Mouse (Mus musculus) neural tube, embryonic 12.5 days (tissue): ENCODE results near the gene Gm14459. TPM values are rescaled to one million over a fixed set of nuclear protein-coding genes. Genes with fewer than 3 reads are reported as not detected.
"Not testable (repeated sequence)": the region's sequence is repeated elsewhere in the genome, so short reads cannot be mapped to it uniquely, and the experiment has no call there.

Experiments used
- ATAC-seq: fragments of 200-750 bp; cut with Nextera tagmentation; 2 replicates; pipeline ENCODE4 v1.8.0; 2017; ENCODE audit warnings: low read depth, mild to moderate bottlenecking, moderate TSS enrichment, moderate library complexity; ENCODE audit not compliant: low FRiP score
- H3K27ac ChIP-seq: fragments of 300-500 bp; sonication (generic); 2 replicates; pipeline ENCODE4 v1.5.1; 2016
- H3K27me3 ChIP-seq: fragments of 300-500 bp; sonication (generic); replicated peaks from 2 replicates; pipeline ENCODE4 v1.6.1; 2016; ENCODE audit warnings: mild to moderate bottlenecking
- H3K36me3 ChIP-seq: fragments of 300-500 bp; sonication (generic); 2 replicates; pipeline ENCODE4 v1.6.1; 2016; ENCODE audit warnings: mild to moderate bottlenecking
- H3K4me1 ChIP-seq: fragments of 300-500 bp; sonication (generic); 2 replicates; pipeline ENCODE4 v1.6.1; 2016
- H3K4me2 ChIP-seq: fragments of 300-500 bp; sonication (generic); replicated peaks from 2 replicates; pipeline ENCODE4 v1.6.1; 2016; ENCODE audit warnings: mild to moderate bottlenecking
- H3K4me3 ChIP-seq: fragments of 300-500 bp; sonication (generic); 2 replicates; pipeline ENCODE4 v1.5.1; 2016
- H3K9ac ChIP-seq: fragments of 300-500 bp; sonication (generic); 2 replicates; pipeline ENCODE4 v1.6.1; 2016; ENCODE audit warnings: mild to moderate bottlenecking
- H3K9me3 ChIP-seq: fragments of 300-500 bp; sonication (generic); 2 replicates; pipeline ENCODE4 v1.6.1; 2016; ENCODE audit warnings: mild to moderate bottlenecking
- WGBS: fragments of 180-500 bp; shearing (Covaris S2); methylation state at CpG from one replicate; pipeline ENCODE4 v1.1.7; 2016; 5-methylcytosine and 5-hydroxymethylcytosine counted together
- polyA plus RNA-seq: library from polyadenylated mRNA; unstranded; fragments of >200 nt; fragmentation: Nextera tagmentation; extraction: Ambion mirVana; gene quantifications from 2 replicates; pipeline ENCODE4 v1.2.1, GENCODE M21; 2016

The Gm14459 gene
- not detected in 2 replicates for polyA plus RNA-seq

DNA sequence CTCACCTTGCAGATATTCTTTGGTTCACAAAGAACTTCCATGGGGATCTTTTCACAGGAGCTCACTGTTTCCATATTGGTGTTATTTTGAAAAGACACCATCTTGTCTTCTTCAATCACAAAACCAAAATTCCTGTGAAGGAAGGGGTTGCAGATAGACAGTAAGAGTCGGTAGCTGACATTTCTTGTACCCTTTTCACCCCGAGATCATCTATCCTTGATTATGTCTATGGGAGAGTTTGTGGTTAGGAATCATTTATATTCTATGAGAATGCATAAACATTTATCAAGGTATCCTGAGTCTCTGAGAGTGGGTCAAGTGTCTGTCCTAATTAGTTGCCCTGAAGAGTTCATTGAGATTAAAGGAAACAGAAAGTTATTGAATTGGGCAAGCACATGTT, at the start of gene Gm14459:
Gene Gm14459, minus strand, starts transcription at position 101 of the 400 bp plus-strand sequence.
- H3K4me2 ChIP-seq = no peak within 1 kb of the TSS
- 83% methylated on average over 2 of the region's 2 CpGs for WGBS
- no peak within 1 kb of the TSS for H3K4me3 ChIP-seq
- H3K27me3 ChIP-seq = no peaks in the 10 kb centered on the region
- H3K27ac ChIP-seq = no peak within 1 kb of the TSS
- no peaks in the 10 kb centered on the region for H3K36me3 ChIP-seq
- H3K9ac ChIP-seq = no peak within 1 kb of the TSS
- no peak for ATAC-seq
- H3K9me3 ChIP-seq = no peaks in the 10 kb centered on the region
- no peaks in the 10 kb centered on the region for H3K4me1 ChIP-seq

GRCm38 (mm10) chrX:8548155-8548554, 23.4 kb upstream of the Gm14459 start, which contains the start of gene Ssxb6:
Ssxb6 (minus strand) TSS chrX:8548255.
- H3K4me2 ChIP-seq, H3K4me1 ChIP-seq, H3K27ac ChIP-seq, H3K4me3 ChIP-seq, ATAC-seq, H3K9ac ChIP-seq, H3K27me3 ChIP-seq, H3K36me3 ChIP-seq, H3K9me3 ChIP-seq: not testable (repeated sequence)
- 75% methylated on average over 4 of the region's 4 CpGs for WGBS

Other genes starting within 250 kb of the Gm14459 start
- not detected in 2 replicates for gene Ssxb10, start 197.5 kb downstream of the Gm14459 start, polyA plus RNA-seq
- gene Ssxb9, start 158.0 kb downstream of the Gm14459 start, polyA plus RNA-seq = not detected in 2 replicates
- not detected in 2 replicates for gene Ssxb1, start 111.6 kb downstream of the Gm14459 start, polyA plus RNA-seq
- gene Ssxb2, start 63.2 kb downstream of the Gm14459 start, polyA plus RNA-seq = not detected in 2 replicates
- not detected in 2 replicates for gene Ssxb6, start 23.3 kb upstream of the Gm14459 start, polyA plus RNA-seq
- not detected in 2 replicates for gene Ssxb3, start 66.9 kb upstream of the Gm14459 start, polyA plus RNA-seq
- not detected in 2 replicates for gene Ssxb8, start 165.9 kb upstream of the Gm14459 start, polyA plus RNA-seq
- gene Ssx9, start 223.5 kb upstream of the Gm14459 start, polyA plus RNA-seq = not detected in 2 replicates